Mouse (Mus musculus) midbrain, embryonic 12.5 days (tissue): ENCODE results near the gene Ackr2. TPM values are rescaled to one million over a fixed set of nuclear protein-coding genes. Genes with fewer than 3 reads are reported as not detected.

Experiments used
- ATAC-seq: fragments of 200-750 bp; cut with Nextera tagmentation; 2 replicates; pipeline ENCODE4 v1.8.0; 2017; ENCODE audit warnings: low read depth, moderate TSS enrichment, moderate library complexity; ENCODE audit not compliant: low FRiP score
- H3K27ac ChIP-seq: fragments of 300-500 bp; sonication (generic); replicated peaks from 2 replicates; pipeline ENCODE4 v1.5.1; 2016; ENCODE audit warnings: mild to moderate bottlenecking
- H3K27me3 ChIP-seq: fragments of 300-500 bp; sonication (generic); 2 replicates; pipeline ENCODE4 v1.6.1; 2016; ENCODE audit warnings: mild to moderate bottlenecking
- H3K36me3 ChIP-seq: fragments of 300-500 bp; sonication (generic); 2 replicates; pipeline ENCODE4 v1.6.1; 2016
- H3K4me1 ChIP-seq: fragments of 300-500 bp; sonication (generic); 2 replicates; pipeline ENCODE4 v1.6.1; 2016
- H3K4me2 ChIP-seq: fragments of 300-500 bp; sonication (generic); replicated peaks from 2 replicates; pipeline ENCODE4 v1.6.1; 2016; ENCODE audit warnings: mild to moderate bottlenecking, moderate library complexity
- H3K4me3 ChIP-seq: fragments of 300-500 bp; sonication (generic); 2 replicates; pipeline ENCODE4 v1.5.1; 2016; ENCODE audit warnings: mild to moderate bottlenecking
- H3K9ac ChIP-seq: fragments of 300-500 bp; sonication (generic); replicated peaks from 2 replicates; pipeline ENCODE4 v1.6.1; 2016; ENCODE audit warnings: mild to moderate bottlenecking, moderate library complexity
- H3K9me3 ChIP-seq: fragments of 300-500 bp; sonication (generic); 2 replicates; pipeline ENCODE4 v1.6.1; 2016; ENCODE audit warnings: mild to moderate bottlenecking
- WGBS: fragments of 180-500 bp; shearing (Covaris S2); methylation state at CpG from one replicate; pipeline ENCODE4 v1.1.7; 2016; 5-methylcytosine and 5-hydroxymethylcytosine counted together
- polyA plus RNA-seq: library from polyadenylated mRNA; unstranded; fragments of >200 nt; fragmentation: Nextera tagmentation; extraction: Ambion mirVana; gene quantifications from 2 replicates; pipeline ENCODE4 v1.2.1, GENCODE M21; 2016

The Ackr2 gene
- polyA plus RNA-seq, 1 experiment from 2014 or later = 1.4 TPM

DNA sequence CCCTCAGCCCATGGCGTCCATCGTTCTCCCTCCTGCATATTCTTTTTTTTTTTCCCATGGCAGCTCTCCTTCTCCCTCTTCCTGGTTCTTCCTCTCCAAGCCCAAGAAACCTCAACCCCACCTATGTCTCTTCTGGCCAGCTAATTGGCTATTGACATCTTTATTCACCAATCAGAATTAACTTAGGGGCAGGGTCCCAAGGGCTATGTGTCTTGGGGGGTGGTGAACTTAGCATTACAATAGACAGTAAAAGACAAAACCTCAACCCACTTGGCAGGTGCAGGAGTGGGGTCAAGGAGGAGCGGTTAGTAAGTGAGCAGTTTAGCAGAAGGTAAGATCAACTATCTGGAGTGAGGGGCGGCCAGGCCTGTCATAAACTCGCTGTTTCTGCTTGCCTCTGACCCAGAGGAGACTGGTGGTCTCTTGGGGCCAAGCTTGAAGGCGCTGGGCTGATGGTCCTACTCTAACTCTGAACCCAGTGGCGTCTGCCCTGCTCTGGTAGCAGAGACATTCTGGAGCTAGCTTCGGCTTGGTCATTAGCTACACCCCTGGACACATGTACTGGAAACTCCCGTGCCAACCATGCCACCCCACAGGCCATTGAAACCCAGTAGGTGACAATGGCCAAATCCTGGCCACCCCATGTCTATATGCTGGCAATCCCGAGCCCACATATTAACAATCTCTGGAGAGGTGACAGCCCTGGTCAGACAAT is 9.4 kb downstream of the Ackr2 start:
- Histone ChIP-seq H3K4me1 (no peaks in the 10 kb centered on the region), H3K4me2 (no peak overlapping the region), H3K9me3 (no peaks in the 10 kb centered on the region), H3K36me3 (no peaks in the 10 kb centered on the region), H3K4me3 (no peak overlapping the region), H3K27me3 (0 out of 2 replicates have a peak, but pooled peaks cover 6% of the 10 kb centered on the region), H3K27ac (no peak overlapping the region), H3K9ac (no peak overlapping the region)
- 76% methylated on average over 10 of the region's 10 CpGs for WGBS
- no peak for ATAC-seq

DNA sequence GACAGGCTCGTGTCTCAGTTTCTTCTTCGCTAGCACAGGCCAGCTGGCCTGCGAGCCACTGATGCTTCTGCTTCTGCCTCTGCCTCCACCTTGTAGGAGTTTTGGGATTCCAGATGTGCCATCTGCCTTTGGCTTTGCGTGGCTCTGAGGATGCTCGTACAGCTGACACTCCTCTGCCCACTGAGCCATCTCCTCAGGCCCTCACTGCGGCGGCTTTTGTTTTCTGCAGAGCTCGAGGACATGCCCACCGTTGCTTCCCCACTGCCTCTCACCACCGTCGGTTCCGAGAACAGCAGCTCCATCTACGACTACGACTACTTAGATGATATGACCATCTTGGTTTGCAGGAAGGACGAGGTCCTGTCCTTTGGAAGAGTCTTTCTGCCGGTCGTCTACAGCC is 10.2 kb downstream of the Ackr2 start:
- H3K27ac ChIP-seq = no peak overlapping the region
- H3K27me3 ChIP-seq = 0 out of 2 replicates have a peak, but pooled peaks cover 6% of the 10 kb centered on the region
- no peak overlapping the region for H3K4me3 ChIP-seq
- no peaks in the 10 kb centered on the region for H3K36me3 ChIP-seq
- ATAC-seq = no peak
- no peak overlapping the region for H3K4me2 ChIP-seq
- H3K9me3 ChIP-seq = no peaks in the 10 kb centered on the region
- 94% methylated on average over 17 of the region's 17 CpGs for WGBS
- no peaks in the 10 kb centered on the region for H3K4me1 ChIP-seq
- no peak overlapping the region for H3K9ac ChIP-seq

DNA sequence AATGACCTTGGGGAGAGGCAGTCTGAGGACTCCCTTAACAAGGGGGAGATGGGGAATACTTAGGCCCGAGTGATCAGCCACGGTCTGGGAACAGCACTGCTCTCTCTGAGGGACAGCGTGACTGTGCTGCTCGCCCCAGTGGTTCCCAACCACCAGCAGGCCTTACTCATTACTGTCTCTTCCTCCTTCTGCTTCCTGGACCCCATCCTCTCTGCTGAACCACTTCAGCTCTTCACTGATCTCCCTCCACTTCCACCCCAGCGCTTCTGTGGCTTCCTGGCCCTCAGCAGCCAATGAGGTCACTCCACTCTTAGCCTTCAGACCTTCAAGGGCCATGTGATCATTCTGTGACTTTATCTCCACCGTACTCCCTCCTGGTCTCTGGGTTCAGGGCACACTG is 11.5 kb downstream of the Ackr2 start:
- Histone ChIP-seq H3K27ac (no peak overlapping the region), H3K9ac (no peak overlapping the region), H3K4me2 (no peak overlapping the region), H3K4me1 (no peaks in the 10 kb centered on the region), H3K27me3 (0 out of 2 replicates have a peak, but pooled peaks cover 6% of the 10 kb centered on the region), H3K36me3 (no peaks in the 10 kb centered on the region), H3K4me3 (no peak overlapping the region), H3K9me3 (no peaks in the 10 kb centered on the region)
- ATAC-seq = no peak
- 83% methylated on average over 6 of the region's 6 CpGs for WGBS

DNA sequence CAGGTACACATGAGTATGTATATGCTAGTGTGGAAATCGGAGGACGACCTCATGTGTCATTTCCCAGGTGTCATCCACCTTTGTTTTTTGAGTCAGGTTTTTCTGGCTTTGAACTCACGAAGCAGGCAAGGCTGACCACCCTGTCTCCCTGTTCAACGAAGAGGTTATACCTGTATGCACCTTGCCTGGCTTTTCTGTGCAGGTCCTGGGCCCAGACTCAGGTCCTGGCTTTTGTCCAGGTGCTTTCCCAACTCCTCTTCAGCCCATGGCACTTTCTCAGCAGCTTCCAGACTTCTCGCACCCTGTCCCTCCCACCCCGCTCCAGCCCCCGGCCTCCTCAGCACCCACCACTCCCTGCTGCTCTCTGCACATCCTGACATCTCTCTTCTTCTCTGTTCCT is 13.0 kb downstream of the Ackr2 start:
- Histone ChIP-seq H3K4me2 (no peak overlapping the region), H3K27ac (no peak overlapping the region), H3K4me1 (no peaks in the 10 kb centered on the region), H3K9me3 (no peaks in the 10 kb centered on the region), H3K36me3 (no peaks in the 10 kb centered on the region), H3K9ac (no peak overlapping the region), H3K27me3 (peaks cover 6% of the 10 kb centered on the region; the same call in 1 of the 2 replicates), H3K4me3 (no peak overlapping the region)
- WGBS = 92% methylated on average over 7 of the region's 7 CpGs
- ATAC-seq = no peak

DNA sequence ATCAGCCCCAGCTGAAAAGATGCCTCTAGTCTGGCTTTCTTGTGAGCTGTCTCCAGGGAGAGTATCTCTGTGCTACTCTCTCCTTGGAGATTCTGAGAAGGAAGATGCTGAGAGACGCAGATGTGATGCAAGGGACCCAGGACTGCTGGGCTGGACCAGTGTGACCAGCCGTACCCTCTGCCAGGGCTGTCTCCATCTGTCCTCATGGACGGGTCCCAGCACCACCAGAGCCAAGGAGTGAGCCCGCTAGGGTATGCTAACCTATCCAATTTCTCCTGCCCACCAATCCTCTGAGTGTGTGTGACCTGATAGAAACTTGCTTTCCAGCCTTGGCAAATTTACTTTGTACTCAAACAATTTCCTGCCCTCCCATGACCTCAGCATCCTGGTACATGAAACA is 14.6 kb downstream of the Ackr2 start:
- Histone ChIP-seq H3K4me1 (no peaks in the 10 kb centered on the region), H3K36me3 (no peaks in the 10 kb centered on the region), H3K27me3 (peaks cover 6% of the 10 kb centered on the region; the same call in 1 of the 2 replicates), H3K9ac (no peak overlapping the region), H3K4me3 (no peak overlapping the region), H3K27ac (no peak overlapping the region), H3K9me3 (no peaks in the 10 kb centered on the region), H3K4me2 (no peak overlapping the region)
- 85% methylated on average over 4 of the region's 4 CpGs for WGBS
- ATAC-seq = no peak

DNA sequence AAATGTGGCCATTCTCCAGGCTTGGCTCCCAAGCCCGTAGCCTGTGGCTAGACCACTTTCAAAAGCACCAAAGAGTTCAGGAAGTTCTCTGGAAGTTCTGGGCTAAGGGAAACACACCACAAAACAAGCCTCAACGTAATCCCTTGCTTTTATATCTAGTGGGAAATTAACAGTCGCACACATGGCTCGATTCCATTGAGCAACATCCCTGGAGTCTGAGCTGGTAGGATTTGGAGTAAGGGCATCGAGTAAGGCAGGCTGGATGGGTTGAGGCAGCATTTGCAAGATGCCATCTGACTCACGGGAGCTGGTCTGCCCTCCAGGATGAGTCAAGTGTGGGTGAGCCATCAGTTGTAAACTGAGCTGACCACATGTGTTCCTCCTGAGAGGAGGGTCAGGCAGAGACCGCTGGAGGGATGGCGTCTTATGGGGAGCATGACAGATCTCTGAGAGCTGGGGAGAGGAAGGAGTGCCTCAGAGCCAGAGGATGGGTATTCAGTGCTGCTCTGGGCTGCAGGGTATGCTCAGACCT is 16.1 kb downstream of the Ackr2 start:
- no peak overlapping the region for H3K4me3 ChIP-seq
- WGBS = 87% methylated on average over 8 of the region's 8 CpGs
- H3K36me3 ChIP-seq = no peaks in the 10 kb centered on the region
- no peak overlapping the region for H3K4me2 ChIP-seq
- ATAC-seq = no peak
- no peaks in the 10 kb centered on the region for H3K9me3 ChIP-seq
- no peak overlapping the region for H3K9ac ChIP-seq
- H3K27me3 ChIP-seq = peaks cover 6% of the 10 kb centered on the region; the same call in 1 of the 2 replicates
- H3K4me1 ChIP-seq = no peaks in the 10 kb centered on the region
- no peak overlapping the region for H3K27ac ChIP-seq

DNA sequence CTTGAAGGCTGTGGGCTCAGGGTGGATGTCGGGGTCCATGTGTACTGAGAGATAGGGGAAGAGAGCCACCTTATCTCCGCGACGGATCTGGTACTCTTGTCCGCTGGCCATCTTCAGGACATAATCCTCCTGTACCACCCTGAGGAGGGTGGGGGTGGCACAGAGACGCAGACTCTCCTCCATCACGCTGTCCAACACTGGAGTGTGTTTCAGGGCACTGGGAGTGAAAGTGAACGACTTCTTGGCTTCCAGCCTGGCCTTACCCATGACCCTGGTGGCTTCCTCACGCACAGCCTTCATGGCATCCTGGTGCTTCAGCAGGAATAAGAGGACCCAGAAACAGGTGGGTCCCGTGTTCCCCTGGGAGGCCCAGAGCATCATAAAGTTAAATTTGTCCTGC is 16.9 kb downstream of the Ackr2 start:
- no peak overlapping the region for H3K4me2 ChIP-seq
- no peaks in the 10 kb centered on the region for H3K36me3 ChIP-seq
- 89% methylated on average over 10 of the region's 10 CpGs for WGBS
- no peak overlapping the region for H3K4me3 ChIP-seq
- no peak overlapping the region for H3K9ac ChIP-seq
- H3K4me1 ChIP-seq = no peaks in the 10 kb centered on the region
- H3K27ac ChIP-seq = no peak overlapping the region
- ATAC-seq = no peak
- H3K27me3 ChIP-seq = peaks cover 6% of the 10 kb centered on the region; the same call in 1 of the 2 replicates
- no peaks in the 10 kb centered on the region for H3K9me3 ChIP-seq

DNA sequence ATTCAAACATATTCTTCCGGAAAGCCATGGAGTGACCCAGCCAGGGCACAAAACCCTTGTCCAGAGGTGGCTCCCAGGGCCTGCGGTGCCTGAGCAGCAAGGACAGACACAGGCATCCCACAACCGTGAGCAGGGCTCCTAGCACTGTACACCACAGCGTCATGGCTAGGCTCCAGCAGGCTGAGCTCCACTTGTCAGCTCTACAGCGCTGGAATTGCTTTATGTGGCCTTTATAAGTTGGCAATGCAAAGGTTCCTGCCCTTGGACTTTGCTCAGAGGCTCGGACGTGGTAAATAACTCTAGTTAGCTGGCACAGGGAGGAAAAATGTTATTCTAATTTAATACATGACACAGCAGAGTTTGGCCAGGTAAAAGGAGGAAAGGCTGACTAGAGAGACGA is 17.9 kb downstream of the Ackr2 start, which contains the start of gene Cyp8b1:
Cyp8b1 (minus strand) TSS at position 204 of the 400 bp plus-strand sequence.
- no peak within 1 kb of the TSS for H3K4me3 ChIP-seq
- no peaks in the 10 kb centered on the region for H3K9me3 ChIP-seq
- no peak within 1 kb of the TSS for H3K9ac ChIP-seq
- H3K4me1 ChIP-seq = no peaks in the 10 kb centered on the region
- H3K4me2 ChIP-seq = no peak within 1 kb of the TSS
- peaks cover 6% of the 10 kb centered on the region; the same call in 1 of the 2 replicates for H3K27me3 ChIP-seq
- no peak for ATAC-seq
- no peak within 1 kb of the TSS for H3K27ac ChIP-seq
- H3K36me3 ChIP-seq = no peaks in the 10 kb centered on the region
- WGBS = 88% methylated on average over 8 of the region's 8 CpGs

DNA sequence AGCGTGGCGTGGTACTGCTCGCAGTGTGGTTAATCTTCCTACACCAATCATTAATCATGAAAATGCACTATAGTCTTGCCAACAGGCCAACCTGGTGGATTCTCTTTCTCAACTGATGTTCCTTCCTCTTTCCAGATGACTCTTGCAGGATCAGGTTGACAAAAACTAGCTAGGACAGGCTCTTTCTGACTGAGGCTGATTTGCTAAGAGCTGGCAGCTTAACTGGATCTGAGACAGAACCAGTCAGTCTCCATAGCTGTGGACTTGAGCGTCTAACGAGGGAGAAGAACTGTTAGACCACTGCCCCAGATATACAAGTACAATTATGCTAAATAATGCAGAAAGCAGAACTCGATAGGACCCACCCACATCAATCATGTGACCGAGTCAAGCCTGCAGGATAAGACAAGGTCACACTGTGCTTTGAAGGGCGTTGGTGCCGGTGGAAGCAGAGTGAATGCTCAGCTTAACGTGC is 20.9 kb downstream of the Ackr2 start:
- Histone ChIP-seq H3K27ac (no peak overlapping the region), H3K9me3 (no peaks in the 10 kb centered on the region), H3K4me3 (no peak overlapping the region), H3K27me3 (no peaks in the 10 kb centered on the region; the same call in 1 of the 2 replicates), H3K36me3 (no peaks in the 10 kb centered on the region), H3K9ac (no peak overlapping the region), H3K4me1 (no peaks in the 10 kb centered on the region), H3K4me2 (no peak overlapping the region)
- 82% methylated on average over 10 of the region's 10 CpGs for WGBS
- no peak for ATAC-seq

DNA sequence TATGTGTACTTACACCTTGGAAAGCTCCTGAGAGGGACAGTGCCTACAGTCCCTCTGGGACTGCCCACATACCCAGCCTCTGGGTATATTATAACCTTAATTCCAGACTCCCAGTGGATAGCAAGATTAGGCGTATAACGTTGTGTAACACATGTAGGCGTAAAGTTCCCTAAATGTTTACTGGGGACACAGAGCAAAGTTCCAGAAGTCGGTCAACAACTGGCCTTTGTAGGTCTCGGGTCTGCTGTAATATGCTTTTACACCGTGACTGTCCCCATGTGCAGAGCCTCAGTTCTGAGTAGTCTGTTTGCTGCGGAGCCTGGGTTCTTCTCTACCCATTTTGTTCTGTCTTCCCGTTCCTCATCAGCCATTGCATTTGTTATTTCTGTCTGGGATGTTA is 25.3 kb downstream of the Ackr2 start:
- no peak for ATAC-seq
- Histone ChIP-seq H3K4me2 (no peak overlapping the region), H3K4me1 (no peaks in the 10 kb centered on the region), H3K9ac (no peak overlapping the region), H3K27ac (no peak overlapping the region), H3K36me3 (no peaks in the 10 kb centered on the region), H3K9me3 (no peaks in the 10 kb centered on the region), H3K4me3 (no peak overlapping the region), H3K27me3 (no peaks in the 10 kb centered on the region)
- 88% methylated on average over 8 of the region's 8 CpGs for WGBS

DNA sequence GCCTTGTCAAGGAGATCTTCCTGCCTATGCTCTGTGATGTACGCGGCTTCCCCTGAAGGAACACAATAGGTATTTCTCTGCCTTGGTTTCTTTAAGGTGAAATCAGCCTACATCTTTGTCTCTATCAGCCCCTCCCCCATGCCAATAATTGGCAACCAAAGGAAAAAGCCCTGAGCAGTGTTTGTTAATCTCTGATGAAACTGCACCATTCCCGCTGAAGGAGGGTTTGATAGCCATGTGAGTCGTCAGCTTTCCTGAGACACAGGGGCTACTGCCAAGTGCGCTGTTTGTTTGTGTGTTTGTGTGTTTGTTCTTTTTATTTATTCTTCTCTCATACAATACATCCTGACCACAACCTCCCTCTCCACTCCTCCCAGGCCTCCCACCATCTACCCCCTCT is 25.8 kb downstream of the Ackr2 start:
- Histone ChIP-seq H3K36me3 (no peaks in the 10 kb centered on the region), H3K27ac (no peak overlapping the region), H3K9me3 (no peaks in the 10 kb centered on the region), H3K4me2 (no peak overlapping the region), H3K4me1 (no peaks in the 10 kb centered on the region), H3K9ac (no peak overlapping the region), H3K4me3 (no peak overlapping the region), H3K27me3 (no peaks in the 10 kb centered on the region)
- ATAC-seq = no peak
- 84% methylated on average over 5 of the region's 5 CpGs for WGBS

DNA sequence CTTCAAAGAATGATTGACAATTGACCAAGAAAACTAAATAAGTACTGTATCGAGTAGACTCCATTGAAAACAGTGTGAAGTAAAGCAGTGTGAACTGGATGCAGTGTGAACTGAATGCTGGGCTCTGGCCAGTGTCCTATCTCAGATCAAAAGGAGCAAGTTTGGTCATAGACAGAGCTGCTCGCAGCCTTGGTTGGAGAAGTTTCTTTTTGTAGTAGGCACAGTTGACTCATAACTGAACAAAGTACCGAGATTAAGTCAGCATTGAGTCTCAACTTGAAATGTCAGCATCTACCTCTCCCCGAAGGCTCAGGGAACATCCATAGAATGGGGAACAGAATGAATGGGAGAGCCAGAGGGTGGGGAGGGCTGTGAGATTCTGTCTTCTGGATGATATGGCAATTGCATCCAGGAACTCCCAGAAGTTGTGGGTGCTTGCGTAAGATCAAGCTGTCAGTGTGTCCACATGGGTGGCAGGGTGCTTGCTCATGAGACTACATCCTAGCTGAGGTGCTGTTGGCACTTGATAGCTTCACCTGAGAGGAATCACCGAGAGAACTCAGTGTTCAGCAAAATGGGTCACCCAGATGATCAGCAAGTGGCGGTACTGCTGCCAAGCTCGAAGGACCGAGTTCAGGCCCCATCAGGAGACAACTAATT is 26.9 kb downstream of the Ackr2 start:
- H3K9me3 ChIP-seq = no peaks in the 10 kb centered on the region
- H3K9ac ChIP-seq = no peak overlapping the region
- no peak for ATAC-seq
- no peaks in the 10 kb centered on the region for H3K4me1 ChIP-seq
- no peak overlapping the region for H3K4me2 ChIP-seq
- WGBS = 91% methylated on average over 9 of the region's 9 CpGs
- no peak overlapping the region for H3K4me3 ChIP-seq
- H3K36me3 ChIP-seq = no peaks in the 10 kb centered on the region
- no peak overlapping the region for H3K27ac ChIP-seq
- no peaks in the 10 kb centered on the region for H3K27me3 ChIP-seq
